In the genomic region with DNA sequence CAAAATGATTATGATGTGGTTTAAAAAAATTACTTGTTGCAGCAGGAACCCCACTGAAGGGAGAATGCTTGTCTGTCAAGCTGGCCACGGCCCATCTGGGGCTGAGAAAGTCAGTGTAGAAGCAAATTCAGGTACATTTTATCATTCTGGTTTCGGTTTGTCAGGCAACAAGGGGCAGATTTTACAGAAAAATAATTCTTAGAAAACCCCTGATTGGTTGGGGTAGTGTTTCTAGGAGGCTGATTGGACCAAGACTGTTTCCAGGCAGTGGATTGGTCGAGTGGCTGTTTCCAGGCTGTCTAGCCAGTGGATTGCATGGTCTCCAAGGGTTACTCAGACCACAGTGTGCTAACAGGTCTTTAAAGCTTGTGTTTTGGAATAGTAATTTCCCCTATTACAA, we compare ENCODE assay signal across 8 mouse cellular contexts. TPM values are rescaled to one million over a fixed set of nuclear protein-coding genes. Genes with fewer than 3 reads are reported as not detected.
DNase-seq lines count a peak whose midpoint lies in the region; ATAC-seq and TF ChIP-seq lines count a peak whose summit lies in the region.

Gene Pnrc1, minus strand, starts transcription at position 162 of the 400 bp plus-strand sequence.

- in situ Hi-C loops in ES-E14 (cut with MboI; ENCODE audit: low sequenced_read_pairs in 2 of 2, unreplicated experiment in 2 of 2): loop anchor here (10.0 to 25.0 kb wide), 2 partner anchors 153 to 155 kb away; partner anchors contain the start of gene Gabrr1 (in 2 of the 2)

- peak; percentile 94 for DNase-seq in 416B (ENCODE audit: low read depth)
- no peak for DNase-seq in ES-E14 (ENCODE audit: low read depth, low spot score)
- no peak for DNase-seq in heart, embryonic 10.5 days (ENCODE audit: low spot score)
- no peak for DNase-seq in liver, embryonic 13.5 days
- DNase-seq in naive thymus-derived CD4-positive, alpha-beta T cell, adult 2 months (ENCODE audit: low read depth): peak; percentile 45
- DNase-seq in thymus, postnatal 10 days (ENCODE audit: low spot score in 2 of 2): no peak

- H3K27ac ChIP-seq in ES-E14 (ENCODE audit: insufficient read depth, low read depth, low read length, poor library complexity, severe bottlenecking): no peak within 1 kb of the TSS
- H3K27ac ChIP-seq in embryonic facial prominence, embryonic 15.5 days (replicated peaks): no peak within 1 kb of the TSS; the same call in 1 of the 2 replicates
- no peak within 1 kb of the TSS for H3K27ac ChIP-seq in heart, embryonic 10.5 days
- peak within 1 kb of the TSS; percentile 11; the same call in 1 of the 2 replicates for H3K27ac ChIP-seq in kidney, embryonic 15.5 days
- no peak within 1 kb of the TSS for H3K27ac ChIP-seq in liver, embryonic 13.5 days

- H3K4me3 ChIP-seq in ES-E14 (ENCODE audit: insufficient read depth in 1 of 2, low read depth in 1 of 2, low read length in 2 of 2, poor library complexity in 1 of 2, severe bottlenecking in 1 of 2): no peak within 1 kb of the TSS
- peak within 1 kb of the TSS; percentile 31 for H3K4me3 ChIP-seq in embryonic facial prominence, embryonic 15.5 days (replicated peaks)
- H3K4me3 ChIP-seq in heart, embryonic 10.5 days: no peak within 1 kb of the TSS
- peak within 1 kb of the TSS; percentile 33 for H3K4me3 ChIP-seq in kidney, embryonic 15.5 days (replicated peaks)
- H3K4me3 ChIP-seq in liver, embryonic 13.5 days (replicated peaks): no peak within 1 kb of the TSS

- no peaks in the 10 kb centered on the region for H3K27me3 ChIP-seq in embryonic facial prominence, embryonic 15.5 days
- no peaks in the 10 kb centered on the region; the same call in 1 of the 2 replicates for H3K27me3 ChIP-seq in heart, embryonic 10.5 days (ENCODE audit: insufficient read depth, poor library complexity, severe bottlenecking)
- H3K27me3 ChIP-seq in kidney, embryonic 15.5 days: no peaks in the 10 kb centered on the region
- no peaks in the 10 kb centered on the region for H3K27me3 ChIP-seq in liver, embryonic 13.5 days

- peak within 1 kb of the TSS; percentile 41 for H3K4me2 ChIP-seq in embryonic facial prominence, embryonic 15.5 days (replicated peaks)
- H3K4me2 ChIP-seq in kidney, embryonic 15.5 days: peak within 1 kb of the TSS; percentile 49
- no peak within 1 kb of the TSS for H3K4me2 ChIP-seq in liver, embryonic 13.5 days

- no peak within 1 kb of the TSS for H3K9ac ChIP-seq in ES-E14 (ENCODE audit: insufficient read depth, low read depth, low read length, poor library complexity, severe bottlenecking)
- H3K9ac ChIP-seq in embryonic facial prominence, embryonic 15.5 days: no peak within 1 kb of the TSS
- no peak within 1 kb of the TSS for H3K9ac ChIP-seq in kidney, embryonic 15.5 days
- no peak within 1 kb of the TSS for H3K9ac ChIP-seq in liver, embryonic 13.5 days

- no peaks in the 10 kb centered on the region for H3K4me1 ChIP-seq in ES-E14 (ENCODE audit: control insufficient read depth in 2 of 2, insufficient read depth in 2 of 2, low read length in 2 of 2, poor library complexity in 1 of 2)
- H3K4me1 ChIP-seq in embryonic facial prominence, embryonic 15.5 days: 0 out of 2 replicates have a peak, but pooled peaks cover 8% of the 10 kb centered on the region
- no peaks in the 10 kb centered on the region for H3K4me1 ChIP-seq in heart, embryonic 10.5 days
- no peaks in the 10 kb centered on the region for H3K4me1 ChIP-seq in kidney, embryonic 15.5 days
- H3K4me1 ChIP-seq in liver, embryonic 13.5 days (replicated peaks): peaks cover 2% of the 10 kb centered on the region

- ATAC-seq in embryonic facial prominence, embryonic 15.5 days (ENCODE audit: insufficient number of reproducible peaks, low FRiP score, low TSS enrichment, low read depth): peak; percentile 91
- ATAC-seq in kidney, embryonic 15.5 days (replicated peaks; ENCODE audit: low FRiP score): peak; percentile 95
- ATAC-seq in liver, embryonic 13.5 days (ENCODE audit: low read depth): no peak

- no peaks in the 10 kb centered on the region for H3K9me3 ChIP-seq in ES-E14 (ENCODE audit: control insufficient read depth, insufficient read depth, low read depth, low read length)
- H3K9me3 ChIP-seq in embryonic facial prominence, embryonic 15.5 days (replicated peaks): no peaks in the 10 kb centered on the region
- H3K9me3 ChIP-seq in heart, embryonic 10.5 days: no peaks in the 10 kb centered on the region
- no peaks in the 10 kb centered on the region for H3K9me3 ChIP-seq in kidney, embryonic 15.5 days (replicated peaks)
- H3K9me3 ChIP-seq in liver, embryonic 13.5 days (replicated peaks): no peaks in the 10 kb centered on the region

- no peaks in the 10 kb centered on the region for H3K36me3 ChIP-seq in ES-E14 (ENCODE audit: control insufficient read depth, insufficient read depth, low read length, poor library complexity, severe bottlenecking)
- H3K36me3 ChIP-seq in embryonic facial prominence, embryonic 15.5 days: no peaks in the 10 kb centered on the region
- no peaks in the 10 kb centered on the region for H3K36me3 ChIP-seq in heart, embryonic 10.5 days
- H3K36me3 ChIP-seq in kidney, embryonic 15.5 days: no peaks in the 10 kb centered on the region
- no peaks in the 10 kb centered on the region for H3K36me3 ChIP-seq in liver, embryonic 13.5 days

- 29% methylated on average over 3 of the region's 3 CpGs for WGBS in embryonic facial prominence, embryonic 15.5 days
- WGBS in heart, embryonic 10.5 days: 64% methylated on average over 3 of the region's 3 CpGs
- WGBS in kidney, embryonic 15.5 days: 39% methylated on average over 3 of the region's 3 CpGs
- WGBS in liver, embryonic 13.5 days (ENCODE audit: insufficient replicate concordance): 39% methylated on average over 3 of the region's 3 CpGs

TF ChIP-seq in ES-E14, 5 proteins besides CTCF, POLR2A, EP300 and RAD21:
- TF ChIP-seq HCFC1 (IDR thresholded peaks at IDR 0.05; ENCODE audit: borderline replicate concordance, insufficient read depth, low read length) (no peak), MAFK (IDR thresholded peaks at IDR 0.05; ENCODE audit: insufficient read depth, low read depth, low read length) (no peak), ZC3H11A (IDR thresholded peaks at IDR 0.05; ENCODE audit: borderline replicate concordance, low read depth, low read length) (no peak), CHD2 (IDR thresholded peaks at IDR 0.05; ENCODE audit: low read depth, low read length) (no peak), ZNF384 (IDR thresholded peaks at IDR 0.05; ENCODE audit: low read depth, low read length) (no peak)

RNA-seq across cellular contexts. Expression of gene Pnrc1, which starts in this region (rescaled TPM):
- 25.8 and 26.7 TPM in 2 replicates for total RNA-seq in ES-E14 (2012; rRNA removed)
- 104 and 116 TPM in 2 replicates for polyA plus RNA-seq in embryonic facial prominence, embryonic 15.5 days (2015; fragmentation: Nextera tagmentation; extraction: Ambion mirVana)
- polyA plus RNA-seq in heart, embryonic 10.5 days (2016; fragmentation: Nextera tagmentation; extraction: Ambion mirVana): 73.8 and 78.9 TPM in 2 replicates
- polyA plus RNA-seq in kidney, embryonic 15.5 days (2015; fragmentation: Nextera tagmentation; extraction: Ambion mirVana): 86.5 and 90.2 TPM in 2 replicates
- 28.4 and 33.6 TPM in 2 replicates for polyA plus RNA-seq in liver, embryonic 13.5 days (2015; fragmentation: Nextera tagmentation; extraction: Ambion mirVana)

Comparison
In these comparisons a context has a peak if more than half of its experiments do, and no peak if none do; other contexts are left out.
1. DNase-seq: peak in 416B (single experiment) and naive thymus-derived CD4-positive, alpha-beta T cell, adult 2 months (single experiment); none in ES-E14 (single experiment), heart, embryonic 10.5 days (single experiment), liver, embryonic 13.5 days (single experiment) and thymus, postnatal 10 days (0 of 2).
2. H3K4me3 ChIP-seq: peak in embryonic facial prominence, embryonic 15.5 days (single experiment) and kidney, embryonic 15.5 days (single experiment); none in ES-E14 (0 of 2), heart, embryonic 10.5 days (single experiment) and liver, embryonic 13.5 days (single experiment).